Mouse (Mus musculus) granulocyte monocyte progenitor cell, adult 5-6 weeks (primary cell): Measurements from ENCODE around the gene Nenf. TPM values are rescaled to one million over a fixed set of nuclear protein-coding genes. Genes with fewer than 3 reads are reported as not detected.

Experiments used
- ATAC-seq: replicated peaks from 2 replicates; pipeline ENCODE4 v1.8.0; 2016; ENCODE audit warnings: mild to moderate bottlenecking, moderate TSS enrichment, inconsistent platforms; ENCODE audit not compliant: poor library complexity, severe bottlenecking
- total RNA-seq, 2 experiments: library from RNA; stranded (forward) in 1 of 2; stranded (reverse) in 1 of 2; fragments of 200-712, 200-1000 nt in 1 of 2; fragments of >200 nt in 1 of 2; fragmentation: Nextera tagmentation in 1 of 2; gene quantifications; 2 replicates each; pipeline ENCODE4 v1.2.3; 2014 to 2017

Nenf gene
- total RNA-seq, 2 experiments from 2014 or later = 9.8 to 36.7 TPM

GRCm38 (mm10) chr1:191257981-191258380 lies 60.0 kb downstream of the Nenf start:
- no peak for ATAC-seq

- ATAC-seq = no peak
These were observed 60.6 kb downstream of the Nenf start for GRCm38 (mm10) chr1:191257351-191257771.

Other genes starting within 250 kb of the Nenf start
- gene Batf3, start 220.3 kb downstream of the Nenf start, total RNA-seq (2014; fragmentation: Nextera tagmentation) = not detected in 2 replicates
- gene Batf3, start 220.3 kb downstream of the Nenf start, total RNA-seq (2017) = not detected in 2 replicates
- not detected in 2 replicates for gene Fam71a, start 153.4 kb downstream of the Nenf start, total RNA-seq (2014; fragmentation: Nextera tagmentation)
- gene Fam71a, start 153.4 kb downstream of the Nenf start, total RNA-seq (2017) = 0.17 and 1.1 TPM in 2 replicates
- gene Atf3, start 100.2 kb downstream of the Nenf start, total RNA-seq (2014; fragmentation: Nextera tagmentation) = not detected in 2 replicates
- 8.7 and 12.8 TPM in 2 replicates for gene Atf3, start 100.2 kb downstream of the Nenf start, total RNA-seq (2017)
- 25.5 and 27.2 TPM in 2 replicates for gene Tmem206, start 7.7 kb upstream of the Nenf start, total RNA-seq (2014; fragmentation: Nextera tagmentation)
- gene Tmem206, start 7.7 kb upstream of the Nenf start, total RNA-seq (2017) = 19.7 and 23.2 TPM in 2 replicates
- 117 and 162 TPM in 2 replicates for gene Ppp2r5a, start 85.1 kb upstream of the Nenf start, total RNA-seq (2014; fragmentation: Nextera tagmentation)
- 122 and 183 TPM in 2 replicates for gene Ppp2r5a, start 85.1 kb upstream of the Nenf start, total RNA-seq (2017)